Mouse (Mus musculus) intestine, embryonic 15.5 days (tissue): Measurements from ENCODE around the gene Osbpl5. TPM values are rescaled to one million over a fixed set of nuclear protein-coding genes. Genes with fewer than 3 reads are reported as not detected.
A peak's percentile ranks its signal among the peaks of the same experiment; 100 is the strongest.
"Not testable (repeated sequence)": the region's sequence is repeated elsewhere in the genome, so short reads cannot be mapped to it uniquely, and the experiment has no call there.

Experiments used
- ATAC-seq: fragments of 200-750 bp; cut with Nextera tagmentation; 2 replicates; pipeline ENCODE4 v1.8.0; 2017; ENCODE audit warnings: moderate TSS enrichment, moderate library complexity
- H3K27ac ChIP-seq: fragments of 300-500 bp; sonication (generic); 2 replicates; pipeline ENCODE4 v1.5.1; 2015; ENCODE audit warnings: mild to moderate bottlenecking, inconsistent platforms
- H3K27me3 ChIP-seq: fragments of 300-500 bp; sonication (generic); replicated peaks from 2 replicates; pipeline ENCODE4 v1.6.1; 2015; ENCODE audit warnings: inconsistent platforms
- H3K36me3 ChIP-seq: fragments of 300-500 bp; sonication (generic); 2 replicates; pipeline ENCODE4 v1.6.1; 2015; ENCODE audit warnings: inconsistent platforms
- H3K4me1 ChIP-seq: fragments of 300-500 bp; sonication (generic); replicated peaks from 2 replicates; pipeline ENCODE4 v1.6.1; 2015; ENCODE audit warnings: inconsistent platforms
- H3K4me2 ChIP-seq: fragments of 300-500 bp; sonication (generic); replicated peaks from 2 replicates; pipeline ENCODE4 v1.6.1; 2015; ENCODE audit warnings: mild to moderate bottlenecking, inconsistent platforms
- H3K4me3 ChIP-seq: fragments of 300-500 bp; sonication (generic); replicated peaks from 2 replicates; pipeline ENCODE4 v1.5.1; 2015; ENCODE audit warnings: inconsistent platforms
- H3K9ac ChIP-seq: fragments of 300-500 bp; sonication (generic); 2 replicates; pipeline ENCODE4 v1.6.1; 2015; ENCODE audit warnings: inconsistent platforms
- H3K9me3 ChIP-seq: fragments of 300-500 bp; sonication (generic); 2 replicates; pipeline ENCODE4 v1.6.1; 2016; ENCODE audit warnings: inconsistent platforms
- WGBS: fragments of 180-500 bp; shearing (Covaris S2); methylation state at CpG from one replicate; pipeline ENCODE4 v1.1.7; 2015; 5-methylcytosine and 5-hydroxymethylcytosine counted together
- polyA plus RNA-seq: library from polyadenylated mRNA; unstranded; fragments of >200 nt; fragmentation: Nextera tagmentation; extraction: Ambion mirVana; gene quantifications from 2 replicates; pipeline ENCODE4 v1.2.1, GENCODE M21; 2015

Gene Osbpl5
- polyA plus RNA-seq, 1 experiment from 2014 or later, result 25.6 TPM

- WGBS, result 48% methylated on average over 4 of the region's 4 CpGs
- H3K9me3 ChIP-seq, result no peaks in the 10 kb centered on the region
- no peak overlapping the region for H3K4me2 ChIP-seq
- H3K36me3 ChIP-seq, result peaks cover 29% of the 10 kb centered on the region
- no peak for ATAC-seq
- no peaks in the 10 kb centered on the region for H3K27me3 ChIP-seq
- no peak overlapping the region for H3K27ac ChIP-seq
- H3K9ac ChIP-seq, result no peak overlapping the region
- H3K4me3 ChIP-seq, result no peak overlapping the region
- H3K4me1 ChIP-seq, result no peaks in the 10 kb centered on the region
These were observed 66.8 kb downstream of the Osbpl5 start for GRCm38 (mm10) chr7:143689946-143690345.

GRCm38 (mm10) chr7:143689481-143689880, 67.3 kb downstream of the Osbpl5 start:
- 75% methylated on average over 7 of the region's 7 CpGs for WGBS
- ATAC-seq, result no peak

GRCm38 (mm10) chr7:143686676-143687075, 70.1 kb downstream of the Osbpl5 start:
- not testable (repeated sequence) for H3K27ac ChIP-seq, H3K4me1 ChIP-seq, H3K27me3 ChIP-seq, H3K9me3 ChIP-seq, ATAC-seq, H3K4me3 ChIP-seq, H3K9ac ChIP-seq, H3K4me2 ChIP-seq
- 81% methylated on average over 3 of the region's 3 CpGs for WGBS
- peaks cover 11% of the 10 kb centered on the region for H3K36me3 ChIP-seq

More at GRCm38 (mm10) chr7:143689481-143689880, 67.3 kb downstream of the Osbpl5 start:
- Histone ChIP-seq H3K4me3 (no peak overlapping the region), H3K4me2 (no peak overlapping the region), H3K4me1 (no peaks in the 10 kb centered on the region), H3K27ac (no peak overlapping the region), H3K9me3 (no peaks in the 10 kb centered on the region), H3K36me3 (peaks cover 28% of the 10 kb centered on the region), H3K27me3 (no peaks in the 10 kb centered on the region), H3K9ac (no peak overlapping the region)

- not testable (repeated sequence) for H3K27me3 ChIP-seq, H3K36me3 ChIP-seq, H3K27ac ChIP-seq, H3K4me1 ChIP-seq, H3K4me3 ChIP-seq, H3K9me3 ChIP-seq, H3K9ac ChIP-seq, ATAC-seq
- 0 out of 2 replicates have a peak overlapping the region, but pooled peaks have one; percentile 75 for H3K4me2 ChIP-seq
- 53% methylated on average over 4 of the region's 4 CpGs for WGBS
These were observed 70.6 kb downstream of the Osbpl5 start for GRCm38 (mm10) chr7:143686191-143686590.

- no peak within 1 kb of the TSS for H3K27ac ChIP-seq
These were observed 71.3 kb downstream of the Osbpl5 start, which contains the start of gene Tnfrsf23 for GRCm38 (mm10) chr7:143685359-143686067. Gene Tnfrsf23 (minus strand): TSS chr7:143685872.

GRCm38 (mm10) chr7:143684569-143684968, 72.2 kb downstream of the Osbpl5 start:
- H3K27me3 ChIP-seq, H3K36me3 ChIP-seq, H3K9ac ChIP-seq, H3K4me2 ChIP-seq, H3K4me3 ChIP-seq, H3K27ac ChIP-seq, H3K9me3 ChIP-seq, H3K4me1 ChIP-seq, ATAC-seq: not testable (repeated sequence)
- 80% methylated on average over 2 of the region's 2 CpGs for WGBS

More at GRCm38 (mm10) chr7:143685359-143686067, 71.3 kb downstream of the Osbpl5 start, which contains the start of gene Tnfrsf23:
- Histone ChIP-seq H3K4me2 (peak within 1 kb of the TSS; percentile 75), H3K27me3 (no peaks in the 10 kb centered on the region), H3K4me3 (peak within 1 kb of the TSS; percentile 34), H3K4me1 (no peaks in the 10 kb centered on the region), H3K36me3 (peaks cover 6% of the 10 kb centered on the region; the same call in 1 of the 2 replicates), H3K9me3 (no peaks in the 10 kb centered on the region), H3K9ac (no peak within 1 kb of the TSS)
- 4% methylated on average over 35 of the region's 35 CpGs for WGBS
- peak; percentile 95 for ATAC-seq

GRCm38 (mm10) chr7:143681566-143681965, 75.2 kb downstream of the Osbpl5 start:
- H3K36me3 ChIP-seq, result no peaks in the 10 kb centered on the region
- H3K9me3 ChIP-seq, result no peaks in the 10 kb centered on the region
- H3K4me1 ChIP-seq, result no peaks in the 10 kb centered on the region
- no peak overlapping the region for H3K4me3 ChIP-seq
- H3K27me3 ChIP-seq, result no peaks in the 10 kb centered on the region
- ATAC-seq, result no peak
- H3K27ac ChIP-seq, result no peak overlapping the region
- no peak overlapping the region for H3K4me2 ChIP-seq
- no peak overlapping the region for H3K9ac ChIP-seq
- 95% methylated on average over 1 of the region's 1 CpGs for WGBS

GRCm38 (mm10) chr7:143680836-143681235, 75.9 kb downstream of the Osbpl5 start:
- H3K27ac ChIP-seq, ATAC-seq, H3K36me3 ChIP-seq, H3K4me3 ChIP-seq, H3K9ac ChIP-seq, H3K4me2 ChIP-seq, H3K4me1 ChIP-seq, H3K27me3 ChIP-seq, H3K9me3 ChIP-seq: not testable (repeated sequence)
- 60% methylated on average over 2 of the region's 2 CpGs for WGBS

GRCm38 (mm10) chr7:143679650-143680049, 77.1 kb downstream of the Osbpl5 start:
- 80% methylated on average over 2 of the region's 2 CpGs for WGBS
- not testable (repeated sequence) for H3K36me3 ChIP-seq, H3K4me2 ChIP-seq, H3K9me3 ChIP-seq, ATAC-seq, H3K27ac ChIP-seq, H3K27me3 ChIP-seq, H3K9ac ChIP-seq, H3K4me1 ChIP-seq, H3K4me3 ChIP-seq

GRCm38 (mm10) chr7:143666427-143667311, 90.1 kb downstream of the Osbpl5 start:
- Histone ChIP-seq H3K9ac (no peak overlapping the region), H3K4me2 (no peak overlapping the region), H3K36me3 (no peaks in the 10 kb centered on the region), H3K4me3 (no peak overlapping the region), H3K27ac (no peak overlapping the region), H3K9me3 (no peaks in the 10 kb centered on the region), H3K4me1 (no peaks in the 10 kb centered on the region), H3K27me3 (no peaks in the 10 kb centered on the region)
- ATAC-seq, result no peak

GRCm38 (mm10) chr7:143663470-143663869, 93.3 kb downstream of the Osbpl5 start:
- Histone ChIP-seq H3K9me3 (no peaks in the 10 kb centered on the region), H3K36me3 (no peaks in the 10 kb centered on the region), H3K4me1 (no peaks in the 10 kb centered on the region), H3K27ac (no peak overlapping the region), H3K4me3 (no peak overlapping the region), H3K9ac (no peak overlapping the region), H3K4me2 (no peak overlapping the region), H3K27me3 (no peaks in the 10 kb centered on the region)
- 78% methylated on average over 2 of the region's 2 CpGs for WGBS
- ATAC-seq, result no peak

GRCm38 (mm10) chr7:143660797-143661196, 96.0 kb downstream of the Osbpl5 start:
- Histone ChIP-seq H3K36me3 (no peaks in the 10 kb centered on the region), H3K27me3 (no peaks in the 10 kb centered on the region), H3K4me1 (no peaks in the 10 kb centered on the region), H3K27ac (no peak overlapping the region), H3K4me3 (no peak overlapping the region), H3K9me3 (no peaks in the 10 kb centered on the region), H3K4me2 (no peak overlapping the region), H3K9ac (no peak overlapping the region)
- no peak for ATAC-seq
